Mouse (Mus musculus) adrenal gland, postnatal 25 days (tissue): Measurements from ENCODE around the gene Gm45140. TPM values are rescaled to one million over a fixed set of nuclear protein-coding genes. Genes with fewer than 3 reads are reported as not detected.
"Not testable (repeated sequence)": the region's sequence is repeated elsewhere in the genome, so short reads cannot be mapped to it uniquely, and the experiment has no call there.

Experiments
- DNase-seq: peaks from one replicate; pipeline ENCODE4 v3.0.0; 2021; ENCODE audit warnings: mixed read lengths
- total RNA-seq: library from RNA; stranded (reverse); gene quantifications from 2 replicates; pipeline ENCODE4 v1.2.3, GENCODE M21; 2021

Gene Gm45140
- total RNA-seq, 1 experiment from 2014 or later: 5.1 TPM

GRCm38 (mm10) chr6:87775588-87776245 lies 59.9 kb downstream of the Gm45140 start:
- no peak for DNase-seq

- DNase-seq: no peak
These were observed 60.7 kb downstream of the Gm45140 start for GRCm38 (mm10) chr6:87774909-87775308.

- DNase-seq: no peak
These were observed 61.1 kb downstream of the Gm45140 start for GRCm38 (mm10) chr6:87774466-87774865.

- no peak for DNase-seq
These were observed 65.0 kb downstream of the Gm45140 start for GRCm38 (mm10) chr6:87770626-87771025.

GRCm38 (mm10) chr6:87764296-87764695 lies 71.3 kb downstream of the Gm45140 start:
- DNase-seq: not testable (repeated sequence)

GRCm38 (mm10) chr6:87763376-87764280 lies 72.0 kb downstream of the Gm45140 start:
- no peak for DNase-seq

- DNase-seq: no peak
These were observed 73.4 kb downstream of the Gm45140 start for GRCm38 (mm10) chr6:87762161-87762560.

- no peak for DNase-seq
These were observed 75.7 kb downstream of the Gm45140 start for GRCm38 (mm10) chr6:87759850-87760249.

GRCm38 (mm10) chr6:87759404-87759803 lies 76.2 kb downstream of the Gm45140 start:
- no peak for DNase-seq

GRCm38 (mm10) chr6:87756896-87757295 lies 78.7 kb downstream of the Gm45140 start:
- DNase-seq: no peak

- no peak for DNase-seq
These were observed 80.4 kb downstream of the Gm45140 start for GRCm38 (mm10) chr6:87755196-87755595.

- DNase-seq: no peak
These were observed 84.0 kb downstream of the Gm45140 start for GRCm38 (mm10) chr6:87751574-87751973.

- no peak for DNase-seq
These were observed 85.2 kb downstream of the Gm45140 start for GRCm38 (mm10) chr6:87750184-87750910.

GRCm38 (mm10) chr6:87748531-87748930 lies 87.1 kb downstream of the Gm45140 start:
- no peak for DNase-seq

- DNase-seq: no peak
These were observed 87.5 kb downstream of the Gm45140 start for GRCm38 (mm10) chr6:87748078-87748477.

GRCm38 (mm10) chr6:87746849-87747248 lies 88.7 kb downstream of the Gm45140 start:
- no peak for DNase-seq

GRCm38 (mm10) chr6:87746059-87746458 lies 89.5 kb downstream of the Gm45140 start:
- no peak for DNase-seq

- peak; percentile 18 for DNase-seq
These were observed 90.3 kb downstream of the Gm45140 start for GRCm38 (mm10) chr6:87745301-87745700.

GRCm38 (mm10) chr6:87744632-87745031 lies 91.0 kb downstream of the Gm45140 start:
- DNase-seq: no peak

- DNase-seq: no peak
These were observed 92.3 kb downstream of the Gm45140 start for GRCm38 (mm10) chr6:87743281-87743680.

- DNase-seq: no peak
These were observed 92.8 kb downstream of the Gm45140 start for GRCm38 (mm10) chr6:87742804-87743203.

- no peak for DNase-seq
These were observed 93.6 kb downstream of the Gm45140 start for GRCm38 (mm10) chr6:87741978-87742377.

- DNase-seq: no peak
These were observed 95.1 kb downstream of the Gm45140 start for GRCm38 (mm10) chr6:87740496-87740895.
